Mouse (Mus musculus) stomach, postnatal 0 days (tissue): ENCODE measurements around the gene Ntrk2.

Experiments used
- CTCF ChIP-seq: IDR thresholded peaks from 2 replicates; pipeline ENCODE4 v1.5.1; 2016; ENCODE audit warnings: antibody characterized with exemption, low read depth, mild to moderate bottlenecking, moderate library complexity
- EP300 ChIP-seq: optimal IDR thresholded peaks from 2 replicates; pipeline ENCODE3; 2016; ENCODE audit warnings: antibody characterized with exemption

DNA sequence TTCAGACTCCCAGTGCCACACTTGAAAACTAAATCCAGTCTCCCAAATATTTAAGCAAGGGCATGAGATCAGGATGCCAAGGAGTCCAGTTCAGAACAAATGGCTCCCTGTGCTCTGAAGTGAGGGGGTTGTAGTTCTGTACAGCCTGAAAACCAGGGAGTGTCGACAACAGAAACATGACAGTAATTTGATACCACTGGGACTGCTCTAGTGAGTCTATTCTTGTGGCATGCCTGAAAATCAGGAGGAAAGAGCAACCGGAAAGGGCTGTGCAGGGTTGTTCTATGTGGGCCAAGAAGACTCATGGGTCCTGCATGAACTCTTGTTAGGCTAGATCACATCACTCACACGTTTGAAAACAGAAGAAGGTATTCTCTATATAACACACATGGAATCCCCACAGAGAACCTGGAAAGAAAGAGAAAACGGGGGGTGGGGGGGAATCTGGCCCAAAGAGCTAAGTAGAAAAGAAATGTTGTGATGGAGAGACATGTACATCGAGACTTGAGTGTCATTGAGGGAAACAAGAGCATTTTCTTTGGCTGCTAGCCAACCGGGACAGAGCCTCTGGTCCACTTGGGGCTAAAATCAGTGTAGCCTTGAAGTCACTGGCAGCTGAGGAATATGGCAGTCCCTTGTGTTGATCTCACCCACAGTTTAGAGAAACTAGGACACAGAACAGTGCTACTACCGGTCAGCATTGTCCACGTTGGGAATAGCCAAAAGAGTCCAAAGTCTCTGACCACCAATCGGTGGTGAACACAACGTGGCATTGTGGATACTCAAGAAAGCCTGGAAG lies 313.4 kb downstream of the Ntrk2 start:
- TF ChIP-seq EP300 (no peak), CTCF (no peak)
